Mouse (Mus musculus): ENCODE measurements around the gene Atp8a2.
"Not testable (repeated sequence)": the region's sequence is repeated elsewhere in the genome, so short reads cannot be mapped to it uniquely, and the experiment has no call there.

Gene Atp8a2

DNA sequence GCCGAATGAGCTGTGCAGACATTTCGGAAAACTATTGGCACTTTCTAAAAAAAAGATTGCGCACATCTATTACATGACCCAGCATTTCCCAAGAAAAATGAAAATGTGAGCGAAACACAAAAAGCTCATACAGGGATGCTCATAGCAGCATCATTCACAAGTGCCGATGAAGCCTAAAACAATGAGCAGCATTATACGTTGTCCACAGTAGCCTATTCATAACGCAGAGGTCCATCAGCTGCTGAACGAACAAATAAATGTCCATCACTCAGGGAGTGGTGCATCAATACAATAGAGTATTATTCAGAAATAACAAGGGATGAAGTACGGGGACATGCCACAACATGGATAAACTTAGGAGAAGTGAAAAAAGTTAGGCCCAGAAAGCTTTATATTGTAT, 416.6 kb downstream of the Atp8a2 start:
- DNase-seq (ENCODE audit: low read depth) = no peak

- peak; percentile 6 for DNase-seq (ENCODE audit: low read depth)
Measured at GRCm38 (mm10) chr14:59762227-59762626, 434.8 kb downstream of the Atp8a2 start.

- no peak for DNase-seq (ENCODE audit: low read depth)
Measured at GRCm38 (mm10) chr14:59759900-59760493, 437.0 kb downstream of the Atp8a2 start.

DNA sequence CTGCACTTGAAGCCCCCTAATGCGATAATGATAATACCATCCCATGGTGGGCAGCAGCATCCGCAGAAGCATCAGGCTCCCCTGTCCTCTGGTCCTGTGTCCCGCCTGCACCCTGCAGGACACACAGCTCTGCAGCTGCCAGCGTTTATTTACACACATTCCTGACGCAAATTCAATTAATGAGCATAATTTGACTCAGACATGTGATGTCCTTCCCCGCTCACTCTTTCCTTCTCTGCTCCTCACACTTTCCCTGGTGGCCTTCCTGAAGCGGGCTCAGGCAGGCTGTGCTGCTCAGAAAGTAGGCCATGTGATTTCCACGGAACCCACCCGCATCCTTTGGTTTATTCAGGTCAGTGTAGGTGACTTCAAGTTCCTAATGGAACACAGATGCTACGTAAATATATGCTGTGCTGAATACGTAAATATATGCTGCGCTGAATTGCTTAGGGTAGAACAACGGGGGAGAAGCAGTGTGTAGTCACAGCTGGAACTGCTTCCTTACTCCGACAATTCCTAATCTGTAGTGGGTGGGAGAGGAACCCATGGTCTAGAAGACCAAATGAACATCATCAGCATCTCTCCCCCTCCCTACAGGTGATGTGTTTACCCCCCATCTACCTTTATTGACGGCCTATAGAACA, 437.7 kb downstream of the Atp8a2 start:
- DNase-seq (ENCODE audit: low read depth) = no peak

DNA sequence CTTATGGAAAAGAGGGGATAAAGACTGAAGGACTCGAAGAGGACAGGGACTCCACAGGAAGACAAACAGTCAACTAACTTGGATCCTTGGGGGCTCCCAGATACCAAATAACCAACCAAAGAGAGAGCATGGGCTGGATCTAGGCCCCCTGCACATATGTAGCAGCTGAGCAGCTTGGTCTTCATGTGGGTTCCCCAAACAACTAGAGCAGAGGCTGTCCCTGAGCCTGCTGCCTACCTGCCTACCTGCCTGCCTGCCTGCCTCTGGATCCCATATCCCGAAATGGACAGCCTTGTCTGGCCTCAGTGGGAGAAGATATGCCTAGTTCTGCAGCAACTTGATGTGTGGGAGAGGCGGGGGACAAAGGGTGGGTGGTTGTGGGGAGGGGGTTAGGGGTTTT, 444.6 kb downstream of the Atp8a2 start:
- no peak for DNase-seq (ENCODE audit: low read depth)

- DNase-seq (ENCODE audit: low read depth) = no peak
Measured at GRCm38 (mm10) chr14:59750005-59750404, 447.0 kb downstream of the Atp8a2 start.

DNA sequence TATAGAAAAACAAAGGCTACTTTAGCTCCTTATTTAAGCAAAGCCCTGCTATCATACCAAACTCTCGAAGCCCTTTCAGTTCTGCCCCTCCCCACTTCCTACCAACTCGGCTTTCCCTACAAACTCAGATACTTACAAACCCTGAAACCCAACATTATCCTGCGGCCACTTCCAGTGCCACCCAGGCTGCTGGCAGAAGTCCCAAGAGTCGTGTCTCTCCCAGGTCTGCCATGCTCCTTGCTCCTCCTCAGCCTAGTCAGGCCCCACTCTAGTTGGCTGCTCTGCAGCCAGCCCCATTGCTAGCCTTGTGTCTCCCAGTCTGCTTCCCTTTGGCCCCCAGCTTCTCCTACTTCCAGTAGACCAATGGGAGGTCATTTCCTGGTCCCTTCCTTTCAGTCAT, 451.3 kb downstream of the Atp8a2 start:
- no peak for DNase-seq (ENCODE audit: low read depth)

DNA sequence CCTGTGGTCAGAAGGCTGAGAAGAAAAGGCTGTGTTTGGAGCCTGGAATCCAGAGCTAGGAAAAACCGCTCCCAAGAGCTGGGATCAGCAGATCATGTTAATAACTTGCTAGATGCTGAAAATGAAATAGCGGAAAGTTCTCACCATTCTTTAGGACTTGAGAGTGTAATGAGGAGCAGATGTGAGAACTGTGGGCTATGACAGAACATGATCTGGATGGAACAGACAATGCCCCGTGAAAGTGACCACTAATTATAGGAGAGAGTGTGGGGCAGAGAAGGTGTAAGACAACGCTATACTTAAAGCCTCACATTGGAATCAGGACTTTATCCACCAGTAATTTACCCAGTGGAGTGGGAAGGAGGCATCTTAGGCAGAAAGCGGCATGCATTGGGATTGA, 455.2 kb downstream of the Atp8a2 start:
- DNase-seq (ENCODE audit: low read depth) = no peak

- no peak for DNase-seq (ENCODE audit: low read depth)
Measured at GRCm38 (mm10) chr14:59739446-59739845, 457.5 kb downstream of the Atp8a2 start.

DNA sequence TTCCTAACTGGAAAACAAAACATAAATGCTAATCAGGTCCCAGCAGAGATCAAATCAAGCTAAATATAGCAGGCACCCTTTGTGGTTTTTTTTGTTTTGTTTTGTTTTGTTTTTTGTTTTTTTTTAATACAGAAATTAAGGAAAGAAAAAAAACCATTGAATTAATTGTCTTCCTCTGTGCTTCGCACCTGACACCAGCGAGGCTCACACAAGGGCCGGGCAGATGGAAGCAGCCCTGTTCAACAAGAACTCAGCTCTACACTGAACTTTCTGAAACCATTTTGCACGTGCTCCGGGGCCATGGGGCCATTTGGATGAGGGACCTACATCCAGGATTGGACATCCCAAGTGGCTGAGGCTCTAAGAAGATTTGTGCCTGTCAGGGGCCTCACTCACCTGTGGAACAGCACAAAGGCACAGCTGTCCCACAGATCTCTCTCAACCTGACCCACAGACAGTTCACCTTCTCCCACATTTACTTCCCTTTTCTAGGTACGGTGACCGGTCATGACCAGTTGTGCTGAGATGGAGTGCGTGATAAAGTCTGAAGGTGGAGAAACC, 459.2 kb downstream of the Atp8a2 start:
- no peak for DNase-seq (ENCODE audit: low read depth)

DNA sequence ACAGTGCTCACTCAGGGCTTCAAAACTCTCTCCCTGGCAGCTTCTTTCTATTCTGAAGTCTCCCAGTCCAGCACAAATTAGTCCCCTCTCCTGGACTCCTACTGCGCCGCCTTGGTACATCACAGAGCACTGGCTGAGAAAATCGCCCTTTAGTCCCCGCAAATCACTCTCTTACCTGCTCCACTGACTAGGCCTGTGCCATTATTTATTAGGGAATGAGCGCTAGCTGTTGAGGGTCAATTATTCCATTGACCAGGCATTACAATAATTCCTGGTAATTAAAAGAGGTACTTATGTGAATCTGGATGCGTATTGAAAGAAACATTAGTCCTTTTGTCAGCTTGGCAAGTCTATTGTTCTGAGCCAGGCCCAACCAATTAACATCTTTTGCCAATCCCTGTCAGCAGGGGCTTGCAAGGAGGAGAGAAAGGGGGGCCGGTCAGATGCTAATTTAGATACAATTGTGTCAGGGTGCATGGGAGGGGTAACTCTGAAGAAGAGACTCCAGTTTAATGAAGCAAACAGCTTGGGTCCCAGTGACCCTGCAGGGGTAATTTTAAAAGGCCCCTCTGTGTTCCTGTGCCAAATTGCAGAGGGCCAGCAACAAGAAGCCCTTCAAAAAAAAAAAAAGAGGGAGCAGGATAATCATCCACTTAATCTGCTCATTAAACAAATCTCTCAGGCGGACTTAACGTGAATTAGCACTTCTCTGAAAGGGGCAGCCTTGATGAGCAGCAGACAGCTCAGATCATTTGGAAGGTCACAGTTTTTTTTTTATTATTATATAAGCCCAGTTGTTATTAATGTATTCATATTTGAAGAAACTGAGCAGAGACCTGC, 459.9 kb downstream of the Atp8a2 start:
- DNase-seq (ENCODE audit: low read depth) = no peak

DNA sequence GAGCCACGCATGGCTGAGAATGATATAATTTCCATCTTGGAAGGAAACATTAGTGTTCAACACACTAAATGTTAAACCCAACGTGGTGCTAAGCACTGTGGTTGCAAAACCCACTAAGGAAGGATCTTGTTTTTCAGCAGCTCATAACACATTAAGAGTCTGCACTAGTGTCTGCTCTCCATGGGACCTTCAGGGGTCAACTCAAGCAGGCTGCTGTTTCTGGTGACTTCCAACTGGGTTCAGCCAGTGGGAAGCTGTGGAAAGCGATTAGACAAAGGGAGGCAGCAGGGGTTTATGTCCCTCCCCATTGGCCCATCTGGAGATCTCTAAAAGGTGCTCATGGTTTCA, 467.0 kb downstream of the Atp8a2 start:
- no peak for DNase-seq (ENCODE audit: low read depth)

DNA sequence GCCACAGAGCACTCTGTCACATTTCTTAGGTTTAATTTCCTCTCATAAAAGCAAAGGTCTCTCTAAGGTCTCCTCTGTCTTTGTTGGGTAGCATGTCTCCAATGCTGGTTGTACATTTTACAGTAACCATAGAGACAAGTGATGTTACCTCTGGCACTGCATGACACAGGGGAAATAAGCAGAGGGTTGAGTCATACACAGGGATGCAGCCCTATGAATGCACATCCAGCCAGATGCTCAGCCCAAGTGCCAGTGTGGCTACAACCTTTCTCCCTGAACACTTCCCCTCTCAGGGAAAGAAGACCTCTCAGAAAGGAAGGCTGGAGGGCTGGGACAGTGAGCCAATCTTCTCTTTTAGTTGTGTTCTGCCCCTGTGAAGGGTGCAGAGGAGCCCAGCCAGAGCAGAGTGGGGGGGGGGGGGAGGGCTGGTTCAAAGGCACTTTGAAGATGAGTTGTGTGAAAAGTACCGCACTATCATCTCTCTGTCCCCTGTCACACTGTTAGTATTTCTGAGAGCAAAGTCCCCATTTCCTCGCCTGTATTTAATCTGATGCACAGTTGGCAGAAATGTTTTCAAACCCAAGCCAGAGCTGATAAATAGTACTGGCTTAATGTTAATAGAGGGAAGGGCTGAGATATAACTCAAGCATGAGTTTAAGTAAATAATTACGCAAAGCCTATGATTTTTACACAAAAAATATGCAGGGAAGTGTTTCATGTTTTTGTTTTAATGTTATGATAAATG, 467.5 kb downstream of the Atp8a2 start:
- DNase-seq (ENCODE audit: low read depth) = no peak

DNA sequence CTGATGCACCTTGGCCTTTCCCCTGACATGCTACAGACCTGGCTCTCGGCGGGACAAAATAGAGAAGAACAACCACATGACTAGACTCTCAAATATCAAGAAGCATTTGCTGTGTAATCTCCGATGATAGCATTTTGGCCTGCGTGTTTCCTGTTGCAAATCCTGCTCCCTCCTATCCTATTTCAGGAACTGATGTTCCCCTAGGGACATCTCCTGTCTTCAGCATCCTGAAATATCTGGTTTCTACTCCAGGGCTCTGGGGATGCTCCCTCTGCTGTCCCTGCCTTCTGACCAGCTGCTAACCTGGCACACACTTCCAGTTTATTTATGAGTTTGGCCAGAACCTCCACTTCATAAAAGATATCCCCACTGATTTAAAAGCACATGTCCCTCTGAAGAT, 470.0 kb downstream of the Atp8a2 start:
- DNase-seq (ENCODE audit: low read depth) = no peak

- DNase-seq (ENCODE audit: low read depth) = no peak
Measured at GRCm38 (mm10) chr14:59723163-59723562, 473.8 kb downstream of the Atp8a2 start.

GRCm38 (mm10) chr14:59721957-59722356, 475.0 kb downstream of the Atp8a2 start:
- no peak for DNase-seq (ENCODE audit: low read depth)

DNA sequence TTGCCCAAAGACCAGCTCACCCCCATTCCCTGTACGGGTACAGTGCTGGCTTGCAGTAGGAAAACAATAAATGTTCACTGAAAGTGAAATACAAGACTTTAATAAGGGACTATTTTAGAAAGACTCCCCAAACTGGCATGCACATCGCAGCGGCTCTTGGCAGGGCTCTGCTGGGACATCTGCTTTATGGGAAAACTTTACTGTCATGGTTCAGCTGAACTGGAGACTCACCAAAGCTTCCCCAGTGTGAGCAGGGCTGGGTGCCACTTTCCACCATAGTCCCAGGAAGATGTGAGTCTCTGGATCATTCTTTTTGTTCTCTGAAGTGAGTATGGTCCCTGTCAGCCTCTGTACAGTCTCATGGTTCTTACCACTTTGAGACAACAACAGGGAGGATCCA, 475.6 kb downstream of the Atp8a2 start:
- DNase-seq (ENCODE audit: low read depth) = no peak

GRCm38 (mm10) chr14:59720386-59720785, 476.6 kb downstream of the Atp8a2 start:
- DNase-seq (ENCODE audit: low read depth) = no peak

DNA sequence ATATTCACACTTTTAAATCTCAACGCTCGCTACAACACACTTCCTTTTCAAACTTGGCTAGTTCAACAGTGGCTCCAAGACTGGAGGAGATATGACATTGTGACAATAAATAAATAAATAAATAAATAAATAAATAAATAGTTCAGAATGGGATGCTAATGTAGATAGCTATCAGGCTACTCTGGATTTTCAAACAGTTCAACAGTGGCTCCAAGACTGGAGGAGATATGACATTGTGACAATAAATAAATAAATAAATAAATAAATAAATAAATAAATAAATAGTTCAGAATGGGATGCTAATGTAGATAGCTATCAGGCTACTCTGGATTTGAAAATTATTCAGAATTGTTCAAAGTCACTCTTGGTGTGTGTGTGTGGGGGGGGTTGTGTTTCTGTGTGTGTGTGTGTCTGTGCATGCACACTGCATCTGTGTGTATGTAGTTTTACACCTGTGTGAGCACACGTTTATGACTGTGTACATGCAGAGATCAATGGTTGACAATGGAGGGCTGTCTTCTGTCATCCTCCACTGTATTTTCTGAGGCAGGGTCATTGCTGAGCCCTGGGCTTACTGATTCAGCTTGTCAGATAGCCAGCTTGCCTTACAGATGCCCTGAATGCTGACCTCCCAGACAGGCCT, 480.4 kb downstream of the Atp8a2 start:
- not testable (repeated sequence) for DNase-seq (ENCODE audit: low read depth)

DNA sequence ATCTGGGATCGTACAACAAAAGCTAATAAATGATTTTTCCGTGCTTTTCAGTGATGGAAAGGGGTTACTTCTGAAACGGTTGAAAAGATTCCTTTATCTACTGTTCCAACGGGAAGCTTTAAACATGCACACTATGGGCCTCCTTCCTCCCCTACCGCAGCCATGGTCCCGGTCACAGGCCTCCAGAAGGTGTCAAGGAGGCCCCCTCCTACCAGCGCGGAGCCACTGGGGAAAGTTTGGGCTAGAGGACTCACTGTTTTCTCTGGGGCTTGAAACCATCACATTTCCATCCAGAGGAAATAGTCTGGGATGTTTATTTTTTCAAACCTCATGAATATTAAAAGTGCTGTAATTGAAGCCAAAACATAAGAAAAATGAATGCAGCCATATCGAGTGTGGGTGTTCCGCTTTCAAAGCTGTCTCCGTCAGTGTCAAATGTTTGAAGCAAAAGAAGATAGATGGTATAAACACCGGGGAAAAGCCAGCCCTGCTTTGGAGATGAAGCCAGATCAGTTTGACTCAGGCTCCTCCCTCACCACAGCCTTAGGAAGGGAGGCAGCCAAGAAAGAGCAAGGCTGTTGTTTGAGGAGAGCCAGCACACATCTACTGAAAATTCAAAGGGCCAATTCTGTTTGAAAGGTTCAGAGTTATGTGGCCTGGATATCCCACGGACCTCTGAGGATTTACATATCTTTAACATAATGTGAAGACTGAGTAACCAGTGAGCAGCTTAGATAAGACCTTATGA, 481.1 kb downstream of the Atp8a2 start:
- no peak for DNase-seq (ENCODE audit: low read depth)

All from 416B (cell line).